Mouse (Mus musculus) liver, postnatal 0 days (tissue): ENCODE results near the gene Dhrs2.

Experiments used
- CTCF ChIP-seq: sonication (generic); IDR thresholded peaks from 2 replicates; pipeline ENCODE4 v1.5.1; 2016; ENCODE audit warnings: antibody characterized with exemption, low read depth
- EP300 ChIP-seq: IDR thresholded peaks from 2 replicates; pipeline ENCODE4 v1.6.1; 2016; ENCODE audit warnings: antibody characterized with exemption, low read depth, mild to moderate bottlenecking

- TF ChIP-seq CTCF (no peak), EP300 (no peak)
These were observed 51.2 kb downstream of the Dhrs2 start for GRCm38 (mm10) chr14:55273023-55273422.
